Mouse (Mus musculus): ENCODE measurements around the gene Shank2. TPM values are rescaled to one million over a fixed set of nuclear protein-coding genes. Genes with fewer than 3 reads are reported as not detected.

Gene Shank2
- polyA plus RNA-seq, 1 experiment from 2014 or later, result 0.54 TPM

DNA sequence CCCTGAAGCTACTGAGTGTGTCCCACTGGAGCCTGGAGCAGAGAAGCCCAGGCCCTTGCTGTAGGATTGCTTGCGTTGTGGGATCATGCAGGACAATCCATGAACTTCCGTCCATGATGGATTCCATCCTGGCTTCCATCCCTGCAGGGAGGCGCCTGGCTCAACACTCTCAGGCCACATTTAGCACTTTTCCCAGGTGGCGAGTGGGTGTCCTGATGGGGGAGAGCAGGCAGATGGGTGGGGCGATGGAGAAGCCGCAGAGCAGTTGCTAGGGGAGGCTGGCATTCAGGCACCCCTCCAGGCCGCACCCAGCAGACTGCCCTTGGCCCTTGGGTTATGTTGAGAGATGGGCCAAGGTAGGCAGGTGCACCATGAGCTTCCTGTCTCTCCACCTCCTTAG is 266.6 kb downstream of the Shank2 start:
- no peak overlapping the region for H3K4me2 ChIP-seq
- H3K27ac ChIP-seq (replicated peaks), result no peak overlapping the region
- H3K4me3 ChIP-seq (replicated peaks), result no peak overlapping the region
- no peak for ATAC-seq (ENCODE audit: insufficient read depth)
- no peak overlapping the region for H3K9ac ChIP-seq
- H3K9me3 ChIP-seq (replicated peaks), result no peaks in the 10 kb centered on the region
- no peaks in the 10 kb centered on the region for H3K27me3 ChIP-seq
- 69% methylated on average over 7 of the region's 7 CpGs for WGBS (ENCODE audit: insufficient replicate concordance)
- H3K36me3 ChIP-seq (replicated peaks), result no peaks in the 10 kb centered on the region
- no peaks in the 10 kb centered on the region for H3K4me1 ChIP-seq (replicated peaks)

DNA sequence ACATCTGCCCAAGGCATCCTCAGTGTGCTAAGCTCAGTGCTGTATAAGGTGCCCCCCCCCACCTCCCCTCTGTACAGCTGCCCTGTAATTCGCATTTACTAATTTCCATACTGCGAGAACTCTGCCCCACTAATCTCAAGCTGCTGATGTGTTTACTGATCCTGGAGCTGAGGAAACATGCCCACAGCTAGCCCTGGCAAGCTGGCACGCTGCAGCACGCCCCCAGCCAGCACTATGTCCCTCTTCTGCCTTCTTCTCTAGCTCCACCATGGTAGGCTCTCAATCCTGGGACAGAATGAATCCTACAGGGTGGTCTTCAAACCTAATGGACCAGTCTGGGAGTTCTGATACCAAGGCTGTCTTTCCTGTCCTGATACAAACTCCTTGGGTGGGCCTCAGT is 267.1 kb downstream of the Shank2 start:
- Histone ChIP-seq H3K4me2 (no peak overlapping the region), H3K4me1 (replicated peaks) (no peaks in the 10 kb centered on the region), H3K36me3 (replicated peaks) (no peaks in the 10 kb centered on the region), H3K9me3 (replicated peaks) (no peaks in the 10 kb centered on the region), H3K9ac (no peak overlapping the region), H3K27ac (replicated peaks) (no peak overlapping the region), H3K27me3 (no peaks in the 10 kb centered on the region), H3K4me3 (replicated peaks) (no peak overlapping the region)
- 55% methylated on average over 4 of the region's 4 CpGs for WGBS (ENCODE audit: insufficient replicate concordance)
- ATAC-seq (ENCODE audit: insufficient read depth), result no peak

DNA sequence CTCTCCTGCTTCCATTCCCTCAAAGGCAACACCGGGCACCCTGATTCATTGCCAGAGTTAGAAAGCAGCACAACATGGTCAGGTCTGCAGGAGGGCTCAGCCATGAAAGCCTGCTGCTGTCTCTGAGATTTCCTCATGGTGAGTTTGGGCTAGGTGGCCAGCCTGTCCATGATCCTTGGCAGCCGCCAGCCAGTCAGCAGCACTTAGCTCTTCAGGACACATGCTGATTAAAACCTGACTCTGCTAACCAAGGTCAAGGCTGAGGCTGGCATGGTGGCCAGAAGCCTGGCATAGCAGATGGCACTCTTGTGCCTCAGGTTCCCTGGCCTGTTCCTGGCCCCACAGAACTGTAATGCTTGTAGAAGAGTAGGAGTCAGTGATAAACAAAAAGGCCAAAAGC is 269.3 kb downstream of the Shank2 start:
- Histone ChIP-seq H3K4me3 (replicated peaks) (no peak overlapping the region), H3K9ac (no peak overlapping the region), H3K9me3 (replicated peaks) (no peaks in the 10 kb centered on the region), H3K27me3 (no peaks in the 10 kb centered on the region), H3K4me2 (no peak overlapping the region), H3K27ac (replicated peaks) (no peak overlapping the region), H3K36me3 (replicated peaks) (no peaks in the 10 kb centered on the region), H3K4me1 (replicated peaks) (no peaks in the 10 kb centered on the region)
- ATAC-seq (ENCODE audit: insufficient read depth), result no peak
- WGBS (ENCODE audit: insufficient replicate concordance), result 55% methylated on average over 2 of the region's 2 CpGs

DNA sequence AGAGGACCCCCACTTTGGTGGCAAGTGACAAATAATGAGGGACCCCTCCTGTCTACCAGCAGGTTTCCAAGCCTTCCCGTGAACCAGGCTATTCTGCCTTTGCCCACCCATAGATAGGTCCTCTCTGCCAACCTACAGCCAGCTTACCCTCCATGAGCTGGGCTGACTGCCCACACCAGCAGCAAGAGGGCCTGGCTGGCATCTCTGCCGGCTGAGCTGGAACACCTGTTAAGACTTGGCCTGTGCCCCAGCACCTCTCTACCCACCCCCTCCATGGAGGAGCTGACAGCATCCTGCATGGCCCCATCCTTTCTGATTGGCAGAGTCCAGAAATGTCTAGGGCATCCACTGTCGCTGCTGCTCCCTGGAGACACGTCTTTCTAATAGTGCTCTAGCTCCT is 277.0 kb downstream of the Shank2 start:
- Histone ChIP-seq H3K9ac (no peak overlapping the region), H3K4me2 (no peak overlapping the region), H3K4me1 (replicated peaks) (no peaks in the 10 kb centered on the region), H3K27me3 (peaks cover 18% of the 10 kb centered on the region), H3K27ac (replicated peaks) (no peak overlapping the region), H3K36me3 (replicated peaks) (no peaks in the 10 kb centered on the region), H3K9me3 (replicated peaks) (no peaks in the 10 kb centered on the region), H3K4me3 (replicated peaks) (no peak overlapping the region)
- WGBS (ENCODE audit: insufficient replicate concordance), result 51% methylated on average over 4 of the region's 4 CpGs
- ATAC-seq (ENCODE audit: insufficient read depth), result no peak

DNA sequence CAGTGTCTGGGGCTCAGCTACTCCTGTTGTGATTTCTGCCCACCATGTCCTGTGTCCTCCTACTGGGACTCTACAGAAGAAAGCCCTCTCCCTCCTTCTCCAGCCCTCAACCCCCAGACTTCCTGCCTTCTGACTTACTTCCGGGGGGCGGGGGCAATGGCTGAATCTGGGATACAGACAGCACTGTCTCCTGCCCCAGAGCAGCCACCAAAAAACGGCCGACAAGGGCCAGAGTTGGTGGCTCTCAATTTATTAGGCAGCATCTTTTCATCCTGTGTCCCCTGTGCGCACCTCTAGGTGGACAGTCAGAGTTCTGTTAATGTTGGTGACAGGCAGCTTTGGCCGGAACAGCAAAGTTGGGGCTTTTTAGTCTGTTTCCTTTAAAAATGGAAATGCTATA is 282.0 kb downstream of the Shank2 start:
- Histone ChIP-seq H3K9ac (no peak overlapping the region), H3K4me2 (peak overlapping the region; percentile 29; the same call in 1 of the 2 replicates), H3K27ac (replicated peaks) (no peak overlapping the region), H3K4me3 (replicated peaks) (no peak overlapping the region), H3K9me3 (replicated peaks) (no peaks in the 10 kb centered on the region), H3K36me3 (replicated peaks) (no peaks in the 10 kb centered on the region), H3K27me3 (peaks cover 39% of the 10 kb centered on the region), H3K4me1 (replicated peaks) (no peaks in the 10 kb centered on the region)
- 11% methylated on average over 6 of the region's 6 CpGs for WGBS (ENCODE audit: insufficient replicate concordance)
- ATAC-seq (ENCODE audit: insufficient read depth), result no peak

DNA sequence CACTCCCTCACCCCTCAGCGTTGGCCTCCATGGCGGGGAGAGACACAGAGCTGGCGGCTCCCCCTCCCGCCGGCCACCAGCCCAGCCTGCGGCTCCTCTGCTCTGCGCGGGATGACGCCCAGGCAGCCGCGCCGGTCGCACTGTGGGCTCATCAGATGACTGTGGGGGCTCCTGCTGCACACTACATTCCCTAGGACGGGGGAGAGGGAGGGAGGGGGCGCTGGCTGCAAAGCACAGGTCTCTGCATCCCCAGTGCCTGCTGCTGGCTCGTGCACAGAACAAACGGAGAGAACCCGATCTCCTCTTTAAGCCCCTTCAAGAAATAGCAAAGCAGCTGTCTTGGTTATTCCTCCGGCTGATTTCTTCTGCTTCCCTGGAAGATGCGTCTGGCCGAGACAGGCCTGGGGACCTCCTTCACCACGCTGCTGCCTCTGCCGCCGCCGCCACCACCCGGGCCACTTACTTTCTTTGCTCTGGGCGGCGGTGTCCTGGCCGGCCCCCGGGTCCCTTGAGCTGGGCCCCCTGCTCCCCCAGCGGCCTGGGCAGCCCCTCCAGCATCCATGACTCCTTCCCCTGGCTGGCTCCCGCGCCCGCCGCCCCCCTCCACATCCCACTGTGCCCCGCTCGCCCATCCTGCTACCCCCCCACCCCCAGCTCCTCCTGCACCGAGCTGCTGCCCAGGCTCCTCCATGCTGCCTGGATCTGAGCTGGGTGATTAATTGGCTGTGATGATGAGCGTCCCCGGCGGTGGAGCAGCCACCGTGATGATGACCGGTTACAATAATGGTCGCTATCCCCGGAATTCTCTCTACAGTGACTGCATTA is 282.7 kb downstream of the Shank2 start:
- no peaks in the 10 kb centered on the region for H3K4me1 ChIP-seq (replicated peaks)
- no peaks in the 10 kb centered on the region for H3K36me3 ChIP-seq (replicated peaks)
- no peaks in the 10 kb centered on the region for H3K9me3 ChIP-seq (replicated peaks)
- peaks cover 39% of the 10 kb centered on the region for H3K27me3 ChIP-seq
- WGBS (ENCODE audit: insufficient replicate concordance), result 4% methylated on average over 45 of the region's 45 CpGs
- H3K9ac ChIP-seq, result no peak overlapping the region
- no peak overlapping the region for H3K27ac ChIP-seq (replicated peaks)
- H3K4me3 ChIP-seq (replicated peaks), result no peak overlapping the region
- ATAC-seq (ENCODE audit: insufficient read depth), result no peak
- H3K4me2 ChIP-seq, result peak overlapping the region; percentile 29

DNA sequence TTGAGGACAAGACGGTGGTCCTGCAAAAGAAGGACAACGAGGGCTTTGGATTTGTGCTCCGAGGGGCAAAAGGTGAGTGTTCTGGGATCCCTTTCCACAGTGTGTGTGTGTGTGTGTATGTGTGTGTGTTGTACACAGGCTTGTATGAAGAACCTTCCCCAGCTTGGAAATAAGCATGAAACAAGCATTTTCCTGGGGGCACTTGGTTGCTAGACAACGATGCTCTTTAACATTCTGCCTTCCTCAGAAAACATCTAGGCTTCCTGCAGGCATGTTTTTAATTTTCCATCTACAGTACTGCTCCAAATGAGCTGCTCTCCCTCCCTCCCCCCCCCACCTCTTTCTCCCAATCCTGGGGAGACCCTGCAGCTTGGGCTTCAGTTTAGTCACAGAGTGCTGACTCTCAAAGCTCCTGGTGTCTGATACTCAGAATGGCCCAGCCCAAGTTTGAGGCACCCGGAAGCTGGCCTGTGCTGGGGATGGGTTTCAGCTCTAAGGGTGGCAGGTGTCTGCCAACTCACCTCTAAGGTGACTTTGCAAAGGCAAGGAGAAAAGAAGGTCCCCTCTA is 283.4 kb downstream of the Shank2 start:
- Histone ChIP-seq H3K4me2 (no peak overlapping the region), H3K4me3 (replicated peaks) (no peak overlapping the region), H3K27me3 (peaks cover 39% of the 10 kb centered on the region)

DNA sequence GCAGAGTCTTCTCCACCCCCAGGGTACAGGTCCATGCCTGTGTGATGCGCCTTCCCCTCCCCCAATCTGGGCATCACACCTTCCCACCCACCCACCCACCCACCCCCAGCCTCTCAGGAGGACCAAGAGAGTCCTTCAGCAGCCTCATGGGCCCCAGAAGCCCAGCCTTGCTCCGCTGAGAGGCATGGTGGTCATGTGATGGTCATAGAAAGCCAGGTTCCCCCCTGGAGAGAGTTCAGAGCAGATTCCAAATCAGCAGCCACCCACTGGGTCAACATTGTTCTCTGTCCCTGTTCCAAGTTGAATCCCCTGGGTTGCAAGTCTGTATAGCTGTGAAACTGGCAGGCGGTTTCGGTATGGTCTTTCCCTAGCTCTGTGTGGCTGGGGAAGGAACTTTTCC is 284.2 kb downstream of the Shank2 start:
- H3K36me3 ChIP-seq (replicated peaks), result no peaks in the 10 kb centered on the region
- WGBS (ENCODE audit: insufficient replicate concordance), result 61% methylated on average over 4 of the region's 4 CpGs

More for the DNA sequence above, 283.4 kb downstream of the Shank2 start:
- ATAC-seq (ENCODE audit: insufficient read depth), result no peak
- WGBS (ENCODE audit: insufficient replicate concordance), result 34% methylated on average over 5 of the region's 5 CpGs
- Histone ChIP-seq H3K9ac (no peak overlapping the region), H3K9me3 (replicated peaks) (no peaks in the 10 kb centered on the region), H3K27ac (replicated peaks) (no peak overlapping the region), H3K4me1 (replicated peaks) (no peaks in the 10 kb centered on the region), H3K36me3 (replicated peaks) (no peaks in the 10 kb centered on the region)

DNA sequence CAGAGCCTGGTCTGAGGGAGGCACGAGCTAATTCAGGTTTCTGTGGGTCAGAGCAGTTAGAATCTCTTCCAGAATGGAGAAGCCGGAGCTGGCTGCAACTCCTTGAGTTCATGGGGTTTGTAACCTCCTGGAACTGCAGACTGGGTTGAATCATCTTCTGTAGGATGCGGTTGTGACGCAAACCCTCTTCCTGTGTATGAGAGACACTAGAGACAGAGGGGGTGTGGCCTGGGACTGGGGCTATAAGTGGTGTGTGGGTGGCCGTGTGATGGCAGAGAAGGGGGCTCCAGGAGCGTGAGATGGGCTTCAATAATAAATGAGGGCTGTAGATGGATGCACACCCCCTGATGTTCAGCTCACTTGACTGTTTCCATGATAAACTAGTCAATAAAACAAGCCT is 286.3 kb downstream of the Shank2 start:
- no peak overlapping the region for H3K4me2 ChIP-seq
- no peak for ATAC-seq (ENCODE audit: insufficient read depth)
- WGBS (ENCODE audit: insufficient replicate concordance), result 43% methylated on average over 6 of the region's 6 CpGs
- no peak overlapping the region for H3K9ac ChIP-seq
- H3K4me1 ChIP-seq (replicated peaks), result no peaks in the 10 kb centered on the region
- H3K27ac ChIP-seq (replicated peaks), result no peak overlapping the region
- no peaks in the 10 kb centered on the region for H3K36me3 ChIP-seq (replicated peaks)
- no peaks in the 10 kb centered on the region for H3K9me3 ChIP-seq (replicated peaks)
- no peak overlapping the region for H3K4me3 ChIP-seq (replicated peaks)
- peaks cover 28% of the 10 kb centered on the region for H3K27me3 ChIP-seq

More for the DNA sequence above, 284.2 kb downstream of the Shank2 start:
- H3K4me2 ChIP-seq, result no peak overlapping the region
- peaks cover 39% of the 10 kb centered on the region for H3K27me3 ChIP-seq
- H3K27ac ChIP-seq (replicated peaks), result no peak overlapping the region
- no peak for ATAC-seq (ENCODE audit: insufficient read depth)
- no peak overlapping the region for H3K4me3 ChIP-seq (replicated peaks)
- no peaks in the 10 kb centered on the region for H3K4me1 ChIP-seq (replicated peaks)
- H3K9ac ChIP-seq, result no peak overlapping the region
- no peaks in the 10 kb centered on the region for H3K9me3 ChIP-seq (replicated peaks)

DNA sequence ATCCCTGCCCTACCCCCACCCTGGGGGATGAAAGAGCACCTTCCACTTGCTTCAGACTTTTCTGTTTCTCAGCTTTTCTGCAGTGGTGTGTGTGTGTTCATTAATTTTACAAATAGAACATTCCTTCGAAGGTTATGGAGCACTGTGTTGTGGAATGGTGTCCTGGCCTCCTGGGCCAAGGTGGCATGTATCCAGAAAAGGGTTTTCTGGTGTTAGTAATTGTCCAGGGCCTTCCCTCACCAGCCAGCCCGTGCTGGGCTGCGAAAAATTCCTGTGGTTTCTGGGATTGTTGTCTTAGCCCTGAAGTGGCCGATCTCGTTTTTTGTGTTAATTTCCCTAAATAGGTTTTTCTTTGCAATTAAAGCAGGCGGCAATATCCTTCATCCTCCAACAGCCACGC is 289.8 kb downstream of the Shank2 start:
- Histone ChIP-seq H3K4me3 (replicated peaks) (no peak overlapping the region), H3K4me2 (no peak overlapping the region), H3K36me3 (replicated peaks) (no peaks in the 10 kb centered on the region), H3K4me1 (replicated peaks) (no peaks in the 10 kb centered on the region), H3K27me3 (no peaks in the 10 kb centered on the region), H3K9ac (no peak overlapping the region), H3K9me3 (replicated peaks) (no peaks in the 10 kb centered on the region), H3K27ac (replicated peaks) (no peak overlapping the region)
- ATAC-seq (ENCODE audit: insufficient read depth), result no peak
- WGBS (ENCODE audit: insufficient replicate concordance), result 40% methylated on average over 7 of the region's 7 CpGs

DNA sequence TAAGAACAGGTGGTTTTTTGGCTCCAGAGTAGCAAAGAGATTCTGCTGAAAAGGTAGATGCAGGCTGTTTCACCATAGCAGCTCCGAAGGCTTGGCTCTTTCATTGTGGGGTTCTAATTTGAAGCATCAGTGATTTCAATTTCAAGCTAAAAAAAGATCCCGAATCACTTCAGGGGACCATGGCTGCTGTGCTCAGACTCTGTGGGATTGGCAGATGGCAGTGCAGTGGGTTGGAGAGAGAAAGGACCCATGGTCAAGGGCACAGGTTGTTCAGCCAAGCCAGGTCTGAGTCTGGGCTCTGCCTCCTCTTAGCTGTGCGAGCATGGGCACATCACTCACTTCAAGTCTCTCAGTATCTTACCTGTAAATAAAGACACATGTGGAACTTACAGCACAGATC is 291.9 kb downstream of the Shank2 start:
- Histone ChIP-seq H3K36me3 (replicated peaks) (no peaks in the 10 kb centered on the region), H3K4me3 (replicated peaks) (no peak overlapping the region), H3K27ac (replicated peaks) (no peak overlapping the region), H3K27me3 (no peaks in the 10 kb centered on the region), H3K4me1 (replicated peaks) (no peaks in the 10 kb centered on the region), H3K9me3 (replicated peaks) (no peaks in the 10 kb centered on the region), H3K9ac (no peak overlapping the region), H3K4me2 (no peak overlapping the region)
- ATAC-seq (ENCODE audit: insufficient read depth), result no peak
- WGBS (ENCODE audit: insufficient replicate concordance), result 57% methylated on average over 3 of the region's 3 CpGs
